Mouse (Mus musculus) cortical plate, adult 2 months (tissue): ENCODE data around the gene Foxn1. TPM values are rescaled to one million over a fixed set of nuclear protein-coding genes. Genes with fewer than 3 reads are reported as not detected.

ENCODE experiments used
- H3K27ac ChIP-seq: fragments of 200-500 bp; 2 replicates; pipeline ENCODE4 v1.5.1; 2012; ENCODE audit warnings: low read length, control low read depth, inconsistent platforms; ENCODE audit not compliant: insufficient read depth
- H3K4me1 ChIP-seq: fragments of 200-500 bp; 2 replicates; pipeline ENCODE4 v1.6.1; 2011; ENCODE audit warnings: low read length; ENCODE audit not compliant: control insufficient read depth, insufficient read depth
- H3K4me3 ChIP-seq: fragments of 200-500 bp; 2 replicates; pipeline ENCODE4 v1.5.1; 2011; ENCODE audit warnings: mild to moderate bottlenecking, low read length, control low read depth; ENCODE audit not compliant: insufficient read depth
- CTCF ChIP-seq: fragments of 200-500 bp; IDR thresholded peaks from 2 replicates; pipeline ENCODE4 v1.5.1; 2011; ENCODE audit warnings: mild to moderate bottlenecking, control low read depth, low read length; ENCODE audit not compliant: insufficient read depth; ENCODE audit errors: extremely low read depth
- POLR2A ChIP-seq: fragments of 200-500 bp; IDR thresholded peaks from 2 replicates; pipeline ENCODE4 v1.6.1; 2011; ENCODE audit warnings: mild to moderate bottlenecking, low read length, control low read depth; ENCODE audit not compliant: insufficient read depth; ENCODE audit errors: extremely low read depth
- polyA plus RNA-seq: library from polyadenylated mRNA; depleted of rRNA; stranded (reverse); fragments of >200 nt; gene quantifications from 2 replicates; pipeline ENCODE4 v1.2.3, GENCODE M21; 2012

Gene Foxn1
- polyA plus RNA-seq, 1 experiment, result 0.02 TPM

GRCm38 (mm10) chr11:78422055-78422819 is 35.9 kb upstream of the Foxn1 start, which contains the start of gene Slc13a2:
Gene Slc13a2, minus strand, starts transcription at chr11:78422217.
- no peak within 1 kb of the TSS for H3K4me3 ChIP-seq
- H3K4me1 ChIP-seq, result no peaks in the 10 kb centered on the region
- no peak for TF ChIP-seq POLR2A
- no peak for TF ChIP-seq CTCF
- no peak within 1 kb of the TSS for H3K27ac ChIP-seq

GRCm38 (mm10) chr11:78421201-78422009 is 35.0 kb upstream of the Foxn1 start:
- no peak overlapping the region for H3K4me3 ChIP-seq
- no peak overlapping the region for H3K27ac ChIP-seq
- TF ChIP-seq POLR2A, result no peak
- no peak for TF ChIP-seq CTCF
- H3K4me1 ChIP-seq, result no peaks in the 10 kb centered on the region

- Histone ChIP-seq H3K27ac (no peak overlapping the region), H3K4me1 (no peaks in the 10 kb centered on the region), H3K4me3 (no peak overlapping the region)
- no peak for TF ChIP-seq CTCF
- no peak for TF ChIP-seq POLR2A
Observed at GRCm38 (mm10) chr11:78420263-78420889, 34.0 kb upstream of the Foxn1 start.

- Histone ChIP-seq H3K4me3 (no peak overlapping the region), H3K4me1 (no peaks in the 10 kb centered on the region), H3K27ac (no peak overlapping the region)
- TF ChIP-seq POLR2A (no peak), CTCF (no peak)
Observed at GRCm38 (mm10) chr11:78416854-78417253, 30.5 kb upstream of the Foxn1 start.

- Histone ChIP-seq H3K4me1 (0 out of 2 replicates have a peak, but pooled peaks cover 1% of the 10 kb centered on the region), H3K4me3 (no peak overlapping the region), H3K27ac (no peak overlapping the region)
- TF ChIP-seq CTCF (no peak), POLR2A (no peak)
Observed at GRCm38 (mm10) chr11:78412861-78413260, 26.5 kb upstream of the Foxn1 start.

GRCm38 (mm10) chr11:78412324-78412850 is 26.0 kb upstream of the Foxn1 start:
- 0 out of 2 replicates have a peak, but pooled peaks cover 1% of the 10 kb centered on the region for H3K4me1 ChIP-seq
- TF ChIP-seq CTCF (no peak), POLR2A (no peak)
- no peak overlapping the region for H3K4me3 ChIP-seq
- no peak overlapping the region for H3K27ac ChIP-seq

GRCm38 (mm10) chr11:78411606-78412323 is 25.4 kb upstream of the Foxn1 start:
- TF ChIP-seq CTCF (no peak), POLR2A (no peak)
- H3K4me1 ChIP-seq, result 0 out of 2 replicates have a peak, but pooled peaks cover 1% of the 10 kb centered on the region
- no peak overlapping the region for H3K27ac ChIP-seq
- no peak overlapping the region for H3K4me3 ChIP-seq

- H3K27ac ChIP-seq, result no peak overlapping the region
- no peak overlapping the region for H3K4me3 ChIP-seq
- 0 out of 2 replicates have a peak, but pooled peaks cover 1% of the 10 kb centered on the region for H3K4me1 ChIP-seq
- no peak for TF ChIP-seq CTCF
Observed at GRCm38 (mm10) chr11:78408256-78409240, 22.2 kb upstream of the Foxn1 start.
